In genomic region chr13:23464224-23464637, GRCm38 (mm10) we compare ENCODE assay signal across 8 mouse cellular contexts. TPM values are rescaled to one million over a fixed set of nuclear protein-coding genes. Genes with fewer than 3 reads are reported as not detected.
DNase-seq lines count a peak whose midpoint lies in the region; ATAC-seq lines count a peak whose summit lies in the region.

No protein-coding gene starts in this region.

- under 1% methylated on average over 29 of the region's 29 CpGs for WGBS in embryonic facial prominence, embryonic 10.5 days
- WGBS in limb, embryonic 11.5 days = under 1% methylated on average over 29 of the region's 29 CpGs
- WGBS in midbrain, embryonic 11.5 days = under 1% methylated on average over 29 of the region's 29 CpGs
- WGBS in stomach, embryonic 15.5 days = under 1% methylated on average over 29 of the region's 29 CpGs

- peak overlapping the region; percentile 57 for H3K27ac ChIP-seq in embryonic facial prominence, embryonic 10.5 days (replicated peaks)
- H3K27ac ChIP-seq in limb, embryonic 11.5 days (replicated peaks; ENCODE audit: low read depth, low read length) = no peak overlapping the region
- H3K27ac ChIP-seq in midbrain, embryonic 11.5 days (ENCODE audit: low read depth, low read length) = no peak overlapping the region
- H3K27ac ChIP-seq in stomach, embryonic 15.5 days = no peak overlapping the region

- peak; percentile 50 for ATAC-seq in activated CD4-positive, CD25-positive, alpha-beta regulatory T cell, adult 4 months
- ATAC-seq in limb, embryonic 11.5 days (ENCODE audit: insufficient number of reproducible peaks, low FRiP score, low TSS enrichment, low read depth) = no peak
- peak; percentile 54 for ATAC-seq in midbrain, embryonic 11.5 days (ENCODE audit: low FRiP score)
- no peak; the same call in 1 of the 2 replicates for ATAC-seq in stomach, embryonic 15.5 days (ENCODE audit: insufficient read depth, low FRiP score, low read depth)

- no peaks in the 10 kb centered on the region for H3K36me3 ChIP-seq in embryonic facial prominence, embryonic 10.5 days (replicated peaks)
- H3K36me3 ChIP-seq in limb, embryonic 11.5 days (ENCODE audit: control insufficient read depth, insufficient read depth, low read length) = no peaks in the 10 kb centered on the region
- H3K36me3 ChIP-seq in midbrain, embryonic 11.5 days (ENCODE audit: control insufficient read depth, insufficient read depth, low read length) = no peaks in the 10 kb centered on the region
- no peaks in the 10 kb centered on the region for H3K36me3 ChIP-seq in stomach, embryonic 15.5 days

- no peaks in the 10 kb centered on the region for H3K9me3 ChIP-seq in embryonic facial prominence, embryonic 10.5 days
- H3K9me3 ChIP-seq in limb, embryonic 11.5 days (ENCODE audit: control insufficient read depth, low read length) = no peaks in the 10 kb centered on the region
- no peaks in the 10 kb centered on the region for H3K9me3 ChIP-seq in midbrain, embryonic 11.5 days (ENCODE audit: control insufficient read depth, low read length)
- H3K9me3 ChIP-seq in stomach, embryonic 15.5 days = no peaks in the 10 kb centered on the region

- H3K4me3 ChIP-seq in embryonic facial prominence, embryonic 10.5 days = peak overlapping the region; percentile 69
- H3K4me3 ChIP-seq in limb, embryonic 11.5 days (ENCODE audit: low read depth, low read length) = peak overlapping the region; percentile 45
- peak overlapping the region; percentile 50 for H3K4me3 ChIP-seq in midbrain, embryonic 11.5 days (ENCODE audit: low read depth, low read length)
- H3K4me3 ChIP-seq in stomach, embryonic 15.5 days (replicated peaks) = peak overlapping the region; percentile 54

- H3K4me1 ChIP-seq in embryonic facial prominence, embryonic 10.5 days = peaks cover 29% of the 10 kb centered on the region
- H3K4me1 ChIP-seq in limb, embryonic 11.5 days (ENCODE audit: control insufficient read depth, insufficient read depth, low read length) = peaks cover 4% of the 10 kb centered on the region; the same call in 1 of the 2 replicates
- H3K4me1 ChIP-seq in midbrain, embryonic 11.5 days (ENCODE audit: control insufficient read depth, insufficient read depth, low read length) = peaks cover 7% of the 10 kb centered on the region; the same call in 1 of the 2 replicates
- peaks cover 14% of the 10 kb centered on the region; the same call in 1 of the 2 replicates for H3K4me1 ChIP-seq in stomach, embryonic 15.5 days

- H3K4me2 ChIP-seq in limb, embryonic 11.5 days (ENCODE audit: low read depth, severe bottlenecking) = peak overlapping the region; percentile 87
- H3K4me2 ChIP-seq in midbrain, embryonic 11.5 days = peak overlapping the region; percentile 78
- peak overlapping the region; percentile 90 for H3K4me2 ChIP-seq in stomach, embryonic 15.5 days

- peaks cover 23% of the 10 kb centered on the region for H3K27me3 ChIP-seq in embryonic facial prominence, embryonic 10.5 days (replicated peaks; ENCODE audit: low read depth, poor library complexity, severe bottlenecking)
- H3K27me3 ChIP-seq in limb, embryonic 11.5 days (ENCODE audit: control insufficient read depth, insufficient read depth, low read length) = no peaks in the 10 kb centered on the region
- H3K27me3 ChIP-seq in midbrain, embryonic 11.5 days (ENCODE audit: control insufficient read depth, insufficient read depth, low read length) = peaks cover 3% of the 10 kb centered on the region
- H3K27me3 ChIP-seq in stomach, embryonic 15.5 days (replicated peaks) = no peaks in the 10 kb centered on the region

- intact Hi-C loops in heart, postnatal 25 days (cut with DNase I) = no loop called here
- intact Hi-C loops in heart, postnatal 10 days (cut with DNase I) = no loop called here

- peak; percentile 92 for DNase-seq in heart, adult 11 months
- no peak for DNase-seq in heart, postnatal 25 days (ENCODE audit: low spot score)
- DNase-seq in embryonic facial prominence, embryonic 10.5 days (ENCODE audit: low spot score) = peak; percentile 64
- peak; percentile 33 to 36 for DNase-seq in heart, postnatal 10 days
- peak; percentile 66 for DNase-seq in limb, embryonic 11.5 days (ENCODE audit: low spot score)
- DNase-seq in midbrain, embryonic 11.5 days (ENCODE audit: low spot score, missing footprints) = no peak

- peak overlapping the region; percentile 52 for H3K9ac ChIP-seq in limb, embryonic 11.5 days (ENCODE audit: low read length)
- H3K9ac ChIP-seq in midbrain, embryonic 11.5 days (ENCODE audit: low read length) = peak overlapping the region; percentile 57
- peak overlapping the region; percentile 30 for H3K9ac ChIP-seq in stomach, embryonic 15.5 days

RNA-seq across cellular contexts. Expression of gene Btn1a1, which starts 1.5 kb away (rescaled TPM):
- total RNA-seq in heart, postnatal 25 days (2021) = not detected
- polyA plus RNA-seq in activated CD4-positive, CD25-positive, alpha-beta regulatory T cell, adult 4 months (2017; shearing (Covaris generic)) = not detected
- polyA plus RNA-seq in embryonic facial prominence, embryonic 10.5 days (2016; fragmentation: Nextera tagmentation; extraction: Ambion mirVana) = 0.12 and 0.16 TPM in 2 replicates
- not detected for total RNA-seq in heart, postnatal 10 days (2021)
- not detected in 2 replicates for polyA plus RNA-seq in limb, embryonic 11.5 days (2014; fragmentation: Nextera tagmentation; extraction: Ambion mirVana)
- not detected in 2 replicates for polyA plus RNA-seq in midbrain, embryonic 11.5 days (2014; fragmentation: Nextera tagmentation; extraction: Ambion mirVana)
- 0.09 and 0.22 TPM in 2 replicates for polyA plus RNA-seq in stomach, embryonic 15.5 days (2015; fragmentation: Nextera tagmentation; extraction: Ambion mirVana)

RNA-seq across cellular contexts. Expression of gene Btn2a2, which starts 24.4 kb away (rescaled TPM):
- total RNA-seq in heart, postnatal 25 days (2021) = not detected
- not detected for polyA plus RNA-seq in activated CD4-positive, CD25-positive, alpha-beta regulatory T cell, adult 4 months (2017; shearing (Covaris generic))
- polyA plus RNA-seq in embryonic facial prominence, embryonic 10.5 days (2016; fragmentation: Nextera tagmentation; extraction: Ambion mirVana) = 0.99 and 1.2 TPM in 2 replicates
- total RNA-seq in heart, postnatal 10 days (2021) = not detected
- polyA plus RNA-seq in limb, embryonic 11.5 days (2014; fragmentation: Nextera tagmentation; extraction: Ambion mirVana) = 1.3 and 2.2 TPM in 2 replicates
- polyA plus RNA-seq in midbrain, embryonic 11.5 days (2014; fragmentation: Nextera tagmentation; extraction: Ambion mirVana) = 0.28 and 0.34 TPM in 2 replicates
- 0.08 and 0.15 TPM in 2 replicates for polyA plus RNA-seq in stomach, embryonic 15.5 days (2015; fragmentation: Nextera tagmentation; extraction: Ambion mirVana)

RNA-seq across cellular contexts. Expression of gene Abt1, which starts 40.6 kb away (rescaled TPM):
- total RNA-seq in heart, postnatal 25 days (2021) = 1 to 10 TPM; 3.9 to 4.4 TPM
- polyA plus RNA-seq in activated CD4-positive, CD25-positive, alpha-beta regulatory T cell, adult 4 months (2017; shearing (Covaris generic)) = 10 to 100 TPM; 10.4 to 11.1 TPM
- polyA plus RNA-seq in embryonic facial prominence, embryonic 10.5 days (2016; fragmentation: Nextera tagmentation; extraction: Ambion mirVana) = 15.0 and 15.6 TPM in 2 replicates
- total RNA-seq in heart, postnatal 10 days (2021) = 1 to 10 TPM; 5.3 to 5.6 TPM
- polyA plus RNA-seq in limb, embryonic 11.5 days (2014; fragmentation: Nextera tagmentation; extraction: Ambion mirVana) = 16.3 and 17.4 TPM in 2 replicates
- 14.0 and 14.9 TPM in 2 replicates for polyA plus RNA-seq in midbrain, embryonic 11.5 days (2014; fragmentation: Nextera tagmentation; extraction: Ambion mirVana)
- 10.7 and 11.9 TPM in 2 replicates for polyA plus RNA-seq in stomach, embryonic 15.5 days (2015; fragmentation: Nextera tagmentation; extraction: Ambion mirVana)

Comparison
In these comparisons a context has a peak if more than half of its experiments do, and no peak if none do; other contexts are left out.
1. DNase-seq: peak in heart, adult 11 months (single experiment), embryonic facial prominence, embryonic 10.5 days (single experiment), heart, postnatal 10 days (2 of 2) and limb, embryonic 11.5 days (single experiment); none in heart, postnatal 25 days (single experiment) and midbrain, embryonic 11.5 days (single experiment).
2. ATAC-seq: peak in activated CD4-positive, CD25-positive, alpha-beta regulatory T cell, adult 4 months (single experiment) and midbrain, embryonic 11.5 days (single experiment); none in limb, embryonic 11.5 days (single experiment) and stomach, embryonic 15.5 days (single experiment).
3. Peak in every context shown above with its lines, with median percentiles within 50 percentile points of each other: H3K4me3 ChIP-seq, H3K4me2 ChIP-seq and H3K9ac ChIP-seq.